Mouse (Mus musculus): ENCODE measurements around the gene Gm17606. TPM values are rescaled to one million over a fixed set of nuclear protein-coding genes. Genes with fewer than 3 reads are reported as not detected.

Gm17606 gene
- polyA plus RNA-seq, 1 experiment from 2014 or later = not detected

DNA sequence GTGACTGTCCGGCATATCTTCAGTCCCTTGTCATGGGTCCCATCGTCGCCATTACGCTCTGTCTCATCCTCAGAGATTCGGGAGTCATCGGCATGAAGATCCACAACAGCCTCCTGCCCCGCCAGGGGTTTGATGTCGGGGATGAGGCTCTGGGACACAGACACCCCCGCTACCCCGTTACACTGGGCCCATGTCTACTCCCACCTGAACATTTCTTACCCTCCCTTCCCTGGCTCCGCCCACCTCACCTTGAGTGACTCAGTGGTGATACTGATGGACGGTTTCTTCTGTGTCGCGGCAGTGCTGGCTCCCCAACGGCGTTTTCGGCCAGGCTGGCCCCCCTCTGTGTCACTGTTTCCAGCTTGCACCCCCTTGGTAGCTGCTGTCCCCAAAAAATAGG is 5.7 kb downstream of the Gm17606 start:
- Histone ChIP-seq H3K9me3 (ENCODE audit: control insufficient read depth, low read length) (no peaks in the 10 kb centered on the region), H3K36me3 (ENCODE audit: control insufficient read depth, insufficient read depth, low read length) (peaks cover 60% of the 10 kb centered on the region), H3K27me3 (ENCODE audit: control insufficient read depth, insufficient read depth, low read depth, low read length) (no peaks in the 10 kb centered on the region), H3K4me3 (ENCODE audit: low read length) (no peak overlapping the region), H3K4me1 (replicated peaks; ENCODE audit: control insufficient read depth, insufficient read depth, low read length) (peaks cover 5% of the 10 kb centered on the region), H3K9ac (ENCODE audit: low read length) (no peak overlapping the region), H3K4me2 (ENCODE audit: low read depth, low read length) (no peak overlapping the region), H3K27ac (ENCODE audit: low read length) (no peak overlapping the region)
- no peak for ATAC-seq (ENCODE audit: low read depth)
- 89% methylated on average over 17 of the region's 17 CpGs for WGBS

- Histone ChIP-seq H3K36me3 (ENCODE audit: control insufficient read depth, insufficient read depth, low read length) (peaks cover 63% of the 10 kb centered on the region), H3K27ac (ENCODE audit: low read length) (no peak overlapping the region), H3K4me2 (ENCODE audit: low read depth, low read length) (no peak overlapping the region), H3K4me3 (ENCODE audit: low read length) (no peak overlapping the region), H3K4me1 (replicated peaks; ENCODE audit: control insufficient read depth, insufficient read depth, low read length) (peaks cover 5% of the 10 kb centered on the region), H3K27me3 (ENCODE audit: control insufficient read depth, insufficient read depth, low read depth, low read length) (no peaks in the 10 kb centered on the region), H3K9ac (ENCODE audit: low read length) (no peak overlapping the region), H3K9me3 (ENCODE audit: control insufficient read depth, low read length) (no peaks in the 10 kb centered on the region)
- 65% methylated on average over 8 of the region's 8 CpGs for WGBS
- 0 out of 2 replicates have a peak, but pooled peaks have one; percentile 30 for ATAC-seq (ENCODE audit: low read depth)
Observed at GRCm38 (mm10) chr14:54646898-54647636, 6.3 kb downstream of the Gm17606 start.

- H3K4me3 ChIP-seq (ENCODE audit: low read length) = no peak overlapping the region
- H3K27me3 ChIP-seq (ENCODE audit: control insufficient read depth, insufficient read depth, low read depth, low read length) = no peaks in the 10 kb centered on the region
- peaks cover 63% of the 10 kb centered on the region for H3K36me3 ChIP-seq (ENCODE audit: control insufficient read depth, insufficient read depth, low read length)
- no peak overlapping the region for H3K27ac ChIP-seq (ENCODE audit: low read length)
- no peak overlapping the region for H3K9ac ChIP-seq (ENCODE audit: low read length)
- peaks cover 14% of the 10 kb centered on the region for H3K4me1 ChIP-seq (replicated peaks; ENCODE audit: control insufficient read depth, insufficient read depth, low read length)
- H3K4me2 ChIP-seq (ENCODE audit: low read depth, low read length) = no peak overlapping the region
- WGBS = 71% methylated on average over 4 of the region's 4 CpGs
- H3K9me3 ChIP-seq (ENCODE audit: control insufficient read depth, low read length) = no peaks in the 10 kb centered on the region
- no peak for ATAC-seq (ENCODE audit: low read depth)
Observed at GRCm38 (mm10) chr14:54647900-54648299, 7.1 kb downstream of the Gm17606 start.

DNA sequence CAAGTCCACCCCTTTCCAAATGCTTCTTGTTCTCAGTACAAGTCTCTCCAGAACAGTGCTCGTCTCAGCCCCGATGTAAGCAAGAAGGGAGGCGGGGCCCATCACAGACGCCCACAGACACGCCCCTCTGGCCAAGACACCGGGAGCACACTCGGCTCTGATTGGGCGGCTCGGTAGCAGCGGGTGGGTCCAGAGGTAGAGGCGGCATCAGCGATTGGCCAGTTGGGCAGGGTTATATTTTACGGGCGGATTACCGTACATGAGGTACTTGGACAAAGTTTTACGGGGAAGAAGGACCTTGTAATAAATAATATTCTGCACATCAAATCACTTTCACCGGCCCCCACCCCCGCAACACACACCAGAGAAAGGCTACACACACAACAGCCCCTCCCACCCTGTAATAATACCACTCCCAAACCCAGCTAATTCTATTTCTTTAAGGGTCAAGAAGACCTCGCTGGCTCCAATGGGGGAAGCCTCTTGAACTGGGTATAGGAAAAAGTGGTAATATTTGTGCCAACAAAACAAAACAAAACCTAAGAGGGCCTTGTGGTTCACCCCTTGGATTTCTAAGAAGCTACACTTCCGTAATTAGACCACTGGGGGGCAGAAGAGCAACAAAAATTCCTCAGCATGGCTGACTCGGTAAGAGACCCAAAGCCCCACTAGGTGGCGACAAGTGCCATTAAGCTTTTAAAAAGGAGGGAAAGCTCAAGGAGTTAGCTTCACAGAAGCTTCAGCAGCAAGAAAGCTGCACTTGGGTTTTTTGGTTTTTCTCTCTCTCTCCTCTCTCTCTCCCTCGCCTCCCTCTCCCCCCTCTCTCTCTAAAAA is 10.1 kb downstream of the Gm17606 start:
- WGBS = 57% methylated on average over 23 of the region's 23 CpGs
- peak; percentile 44; the same call in 1 of the 2 replicates for ATAC-seq (ENCODE audit: low read depth)

DNA sequence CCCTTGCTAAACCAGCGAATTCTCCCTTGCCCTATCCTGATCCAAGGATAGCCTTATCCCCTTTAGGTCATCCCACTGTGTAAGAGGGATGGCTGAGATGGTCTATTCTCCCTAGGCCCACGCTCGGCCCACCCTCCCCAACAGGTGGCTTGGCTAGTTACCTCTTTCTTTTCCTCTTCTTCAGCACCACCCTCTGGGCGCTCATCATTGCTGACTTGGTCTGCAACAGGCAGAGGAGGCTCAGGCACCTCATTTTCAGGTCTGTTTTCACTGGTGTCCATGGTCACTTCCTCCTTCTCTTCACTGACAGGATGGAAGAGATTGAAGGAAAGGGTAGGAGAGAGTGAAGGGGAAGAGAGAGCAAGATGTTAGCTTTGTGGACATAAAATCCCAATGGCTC is 10.8 kb downstream of the Gm17606 start:
- no peak overlapping the region for H3K9ac ChIP-seq (ENCODE audit: low read length)

More for the DNA sequence above, 10.1 kb downstream of the Gm17606 start:
- H3K36me3 ChIP-seq (ENCODE audit: control insufficient read depth, insufficient read depth, low read length) = peaks cover 39% of the 10 kb centered on the region
- H3K27ac ChIP-seq (ENCODE audit: low read length) = no peak overlapping the region
- H3K4me1 ChIP-seq (replicated peaks; ENCODE audit: control insufficient read depth, insufficient read depth, low read length) = peaks cover 21% of the 10 kb centered on the region
- no peak overlapping the region for H3K4me2 ChIP-seq (ENCODE audit: low read depth, low read length)
- H3K4me3 ChIP-seq (ENCODE audit: low read length) = no peak overlapping the region
- no peaks in the 10 kb centered on the region for H3K9me3 ChIP-seq (ENCODE audit: control insufficient read depth, low read length)
- H3K27me3 ChIP-seq (ENCODE audit: control insufficient read depth, insufficient read depth, low read depth, low read length) = no peaks in the 10 kb centered on the region
- H3K9ac ChIP-seq (ENCODE audit: low read length) = no peak overlapping the region

DNA sequence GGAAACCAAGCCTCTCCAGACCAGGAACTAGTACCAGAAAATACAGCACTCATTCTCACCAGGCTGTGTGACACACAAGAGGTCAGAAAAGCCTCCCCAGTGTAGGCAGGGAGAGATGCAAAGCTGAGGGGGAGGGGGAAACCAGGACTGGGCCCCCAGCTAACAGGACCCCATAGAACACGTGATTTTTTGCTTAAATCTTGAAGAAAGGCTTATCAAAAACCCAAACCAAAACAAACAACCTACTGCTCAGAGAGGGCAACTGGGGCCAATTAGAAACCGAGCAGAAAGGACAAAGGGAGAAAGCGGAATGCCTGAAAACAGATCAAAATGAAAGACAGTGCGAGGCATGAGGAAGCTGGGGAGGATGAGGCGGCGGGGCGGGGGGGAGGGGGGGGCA is 12.0 kb downstream of the Gm17606 start:
- 0% methylated on average over 7 of the region's 7 CpGs for WGBS
- peak overlapping the region; percentile 81 for H3K4me2 ChIP-seq (ENCODE audit: low read depth, low read length)
- peak overlapping the region; percentile 58 for H3K27ac ChIP-seq (ENCODE audit: low read length)
- no peaks in the 10 kb centered on the region for H3K27me3 ChIP-seq (ENCODE audit: control insufficient read depth, insufficient read depth, low read depth, low read length)
- no peak for ATAC-seq (ENCODE audit: low read depth)
- H3K9ac ChIP-seq (ENCODE audit: low read length) = peak overlapping the region; percentile 81
- H3K9me3 ChIP-seq (ENCODE audit: control insufficient read depth, low read length) = no peaks in the 10 kb centered on the region
- peaks cover 18% of the 10 kb centered on the region for H3K4me1 ChIP-seq (replicated peaks; ENCODE audit: control insufficient read depth, insufficient read depth, low read length)
- H3K4me3 ChIP-seq (ENCODE audit: low read length) = peak overlapping the region; percentile 64
- H3K36me3 ChIP-seq (ENCODE audit: control insufficient read depth, insufficient read depth, low read length) = peaks cover 41% of the 10 kb centered on the region

More for the DNA sequence above, 10.8 kb downstream of the Gm17606 start:
- no peak for ATAC-seq (ENCODE audit: low read depth)
- Histone ChIP-seq H3K4me1 (replicated peaks; ENCODE audit: control insufficient read depth, insufficient read depth, low read length) (peaks cover 20% of the 10 kb centered on the region), H3K4me2 (ENCODE audit: low read depth, low read length) (no peak overlapping the region), H3K9me3 (ENCODE audit: control insufficient read depth, low read length) (no peaks in the 10 kb centered on the region), H3K36me3 (ENCODE audit: control insufficient read depth, insufficient read depth, low read length) (peaks cover 39% of the 10 kb centered on the region), H3K4me3 (ENCODE audit: low read length) (no peak overlapping the region), H3K27ac (ENCODE audit: low read length) (peak overlapping the region; percentile 37; the same call in 1 of the 2 replicates), H3K27me3 (ENCODE audit: control insufficient read depth, insufficient read depth, low read depth, low read length) (no peaks in the 10 kb centered on the region)
- WGBS = 64% methylated on average over 4 of the region's 4 CpGs

DNA sequence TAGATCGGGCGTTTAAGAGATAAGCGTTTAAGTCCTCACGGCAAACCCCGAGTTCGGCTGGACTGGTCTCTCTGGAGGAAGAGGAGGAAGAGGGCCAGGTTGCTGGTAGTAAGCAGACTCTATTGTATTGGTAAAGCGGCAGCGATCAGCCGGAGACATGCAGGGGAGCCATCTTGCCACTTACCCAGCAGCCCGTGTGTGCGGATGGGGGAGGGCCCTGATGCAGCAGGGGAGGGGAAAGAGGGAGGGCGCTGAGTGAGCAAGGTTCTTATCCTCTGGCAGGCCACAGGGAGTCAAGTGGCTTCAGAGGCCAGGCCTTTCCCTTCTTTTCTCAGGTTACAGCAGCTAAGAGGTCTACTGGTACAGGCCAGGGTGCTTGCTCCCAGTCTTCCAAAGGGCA is 12.7 kb downstream of the Gm17606 start:
- Histone ChIP-seq H3K9me3 (ENCODE audit: control insufficient read depth, low read length) (no peaks in the 10 kb centered on the region), H3K36me3 (ENCODE audit: control insufficient read depth, insufficient read depth, low read length) (peaks cover 45% of the 10 kb centered on the region), H3K27me3 (ENCODE audit: control insufficient read depth, insufficient read depth, low read depth, low read length) (no peaks in the 10 kb centered on the region), H3K4me1 (replicated peaks; ENCODE audit: control insufficient read depth, insufficient read depth, low read length) (peaks cover 18% of the 10 kb centered on the region), H3K27ac (ENCODE audit: low read length) (peak overlapping the region; percentile 58), H3K9ac (ENCODE audit: low read length) (peak overlapping the region; percentile 81), H3K4me2 (ENCODE audit: low read depth, low read length) (peak overlapping the region; percentile 81), H3K4me3 (ENCODE audit: low read length) (peak overlapping the region; percentile 64)
- 0% methylated on average over 12 of the region's 12 CpGs for WGBS
- ATAC-seq (ENCODE audit: low read depth) = peak; percentile 92

GRCm38 (mm10) chr14:54660009-54660408 is 19.3 kb downstream of the Gm17606 start:
- no peaks in the 10 kb centered on the region for H3K9me3 ChIP-seq (ENCODE audit: control insufficient read depth, low read length)
- WGBS = 90% methylated on average over 2 of the region's 2 CpGs
- H3K27me3 ChIP-seq (ENCODE audit: control insufficient read depth, insufficient read depth, low read depth, low read length) = no peaks in the 10 kb centered on the region

GRCm38 (mm10) chr14:54664477-54665222 is 23.9 kb downstream of the Gm17606 start:
- Histone ChIP-seq H3K4me3 (ENCODE audit: low read length) (no peak overlapping the region), H3K27ac (ENCODE audit: low read length) (no peak overlapping the region), H3K9ac (ENCODE audit: low read length) (no peak overlapping the region), H3K4me1 (replicated peaks; ENCODE audit: control insufficient read depth, insufficient read depth, low read length) (no peaks in the 10 kb centered on the region), H3K36me3 (ENCODE audit: control insufficient read depth, insufficient read depth, low read length) (peaks cover 77% of the 10 kb centered on the region), H3K4me2 (ENCODE audit: low read depth, low read length) (no peak overlapping the region), H3K27me3 (ENCODE audit: control insufficient read depth, insufficient read depth, low read depth, low read length) (no peaks in the 10 kb centered on the region), H3K9me3 (ENCODE audit: control insufficient read depth, low read length) (no peaks in the 10 kb centered on the region)
- no peak for ATAC-seq (ENCODE audit: low read depth)
- WGBS = 86% methylated on average over 10 of the region's 10 CpGs

More at GRCm38 (mm10) chr14:54660009-54660408, 19.3 kb downstream of the Gm17606 start:
- Histone ChIP-seq H3K9ac (ENCODE audit: low read length) (no peak overlapping the region), H3K4me1 (replicated peaks; ENCODE audit: control insufficient read depth, insufficient read depth, low read length) (no peaks in the 10 kb centered on the region), H3K36me3 (ENCODE audit: control insufficient read depth, insufficient read depth, low read length) (peaks cover 72% of the 10 kb centered on the region), H3K27ac (ENCODE audit: low read length) (no peak overlapping the region), H3K4me2 (ENCODE audit: low read depth, low read length) (no peak overlapping the region), H3K4me3 (ENCODE audit: low read length) (no peak overlapping the region)
- ATAC-seq (ENCODE audit: low read depth) = no peak

Data from lung, embryonic 16.5 days (tissue).